Mouse (Mus musculus) left cerebral cortex, adult 9 months (tissue): ENCODE data around the gene Psmb1.
"Not testable (repeated sequence)": the region's sequence is repeated elsewhere in the genome, so short reads cannot be mapped to it uniquely, and the experiment has no call there.

Source experiments
- DNase-seq, 2 experiments: peaks; one replicate each; pipeline ENCODE4 v3.0.0; 2022; ENCODE audit warnings: low spot score in 2 of 2

Gene Psmb1

DNA sequence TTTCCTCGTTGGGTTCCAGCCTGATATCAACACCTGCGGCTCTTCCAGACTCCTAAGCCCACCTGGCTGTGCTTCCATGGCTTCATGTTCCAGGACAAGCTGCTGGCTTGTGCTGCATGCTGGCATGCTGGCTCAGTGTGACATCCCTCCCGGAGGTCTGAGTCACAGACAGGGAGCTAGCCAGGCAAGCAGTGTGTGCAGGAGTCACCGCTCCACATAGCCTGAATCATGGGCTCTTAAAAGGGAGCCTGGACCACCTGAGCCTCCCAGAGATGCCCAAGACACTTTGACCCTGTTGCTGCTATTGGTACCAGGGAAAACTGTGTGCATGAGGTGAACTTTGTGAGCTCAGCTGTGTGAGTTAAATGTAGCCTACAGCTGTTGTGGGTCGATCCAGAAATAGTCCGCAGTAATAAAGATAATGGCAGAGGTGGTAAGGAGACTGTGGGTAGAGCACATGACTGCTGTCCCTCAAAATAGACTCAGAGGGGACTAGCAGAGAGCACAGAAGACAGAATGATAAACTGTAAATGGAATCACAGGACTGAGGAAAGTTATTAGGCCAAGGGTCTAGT, 37.5 kb downstream of the Psmb1 start:
- no peak for DNase-seq

DNA sequence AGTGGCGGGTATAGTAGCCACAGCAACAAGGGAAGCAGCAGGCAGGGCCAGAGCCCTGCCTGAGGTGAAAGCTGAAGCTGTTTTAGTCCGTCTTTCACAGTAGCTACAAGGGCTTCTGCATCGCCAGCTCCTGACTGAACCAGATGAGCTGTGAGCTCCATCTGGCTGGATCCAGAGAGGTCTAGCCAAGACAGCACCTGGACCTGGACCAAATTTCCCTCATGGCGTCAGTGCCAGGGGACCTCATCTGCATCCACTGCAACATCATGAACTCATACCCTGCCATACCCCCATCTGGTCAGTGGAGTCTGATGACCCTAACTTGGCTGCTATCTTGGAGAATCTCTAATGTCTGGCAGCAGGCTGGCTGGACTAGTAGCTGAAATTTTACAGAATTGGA, 39.8 kb downstream of the Psmb1 start:
- DNase-seq = no peak

GRCm38 (mm10) chr17:15456595-15456994, 43.0 kb downstream of the Psmb1 start:
- no peak for DNase-seq

GRCm38 (mm10) chr17:15455203-15455602, 44.3 kb downstream of the Psmb1 start:
- no peak for DNase-seq

DNA sequence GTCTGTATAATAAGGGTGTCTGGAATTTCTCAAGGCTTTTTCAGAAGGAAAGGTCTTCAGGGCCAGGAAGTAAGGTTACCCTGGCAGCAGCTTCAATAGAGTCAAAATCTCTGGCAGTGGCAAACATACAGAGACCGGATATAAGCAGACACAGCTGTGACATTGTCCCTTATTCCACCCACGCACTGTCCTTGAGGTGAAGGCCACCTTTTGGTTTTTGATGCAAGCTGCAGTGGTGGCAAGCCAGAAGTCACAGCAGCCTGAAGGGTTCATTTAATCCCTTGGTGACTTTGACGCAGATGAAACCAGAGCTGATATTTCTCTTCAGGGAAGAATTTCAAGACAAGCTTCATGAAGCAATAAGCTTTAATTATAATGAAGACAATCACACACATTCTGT, 49.9 kb downstream of the Psmb1 start:
- no peak for DNase-seq

DNA sequence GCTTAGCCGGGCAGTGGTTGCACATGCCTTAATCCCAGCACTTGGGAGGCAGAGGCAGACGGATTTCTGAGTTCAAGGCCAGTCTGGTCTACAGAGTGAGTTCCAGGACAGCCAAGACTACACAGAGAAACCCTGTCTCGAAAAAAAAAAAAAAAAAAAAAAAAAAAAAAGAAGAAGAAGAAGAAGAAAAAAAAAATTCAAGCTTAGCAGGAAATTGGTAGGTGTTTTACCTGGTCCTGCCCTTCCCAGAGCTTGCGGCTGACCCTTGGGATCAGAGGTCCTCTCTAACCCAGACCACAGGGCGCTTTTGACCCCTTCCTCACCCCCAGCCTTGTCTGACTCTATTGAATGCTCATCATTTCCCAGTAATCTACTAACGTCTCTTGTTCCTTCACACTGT, 50.4 kb downstream of the Psmb1 start:
- not testable (repeated sequence) for DNase-seq

GRCm38 (mm10) chr17:15447831-15448230, 51.7 kb downstream of the Psmb1 start:
- DNase-seq = no peak

GRCm38 (mm10) chr17:15445421-15445820, 54.1 kb downstream of the Psmb1 start:
- no peak for DNase-seq

- DNase-seq = peak in 1 of 2 experiments; percentile 34
Observed at GRCm38 (mm10) chr17:15440463-15441121, 59.0 kb downstream of the Psmb1 start.

GRCm38 (mm10) chr17:15440067-15440462, 59.5 kb downstream of the Psmb1 start:
- no peak for DNase-seq

DNA sequence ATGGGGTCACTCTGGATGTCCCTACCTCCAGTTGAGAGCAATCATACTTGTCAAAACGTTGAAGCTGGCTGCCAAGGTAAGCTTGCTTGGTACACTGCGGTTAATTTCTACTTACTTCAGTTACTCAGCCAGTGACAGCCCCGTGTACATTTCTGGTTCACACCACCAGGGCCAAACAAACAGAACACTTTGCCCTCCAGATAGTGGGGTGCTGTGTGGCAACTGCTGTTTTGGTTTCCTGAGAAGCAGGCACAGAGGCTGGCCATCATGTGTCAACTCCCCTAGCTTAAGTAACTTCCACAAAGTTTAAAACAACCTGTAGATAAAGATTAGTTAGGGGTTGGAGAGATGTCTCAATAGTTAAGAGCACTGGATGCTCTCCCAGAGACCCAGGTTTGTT, 64.8 kb downstream of the Psmb1 start:
- no peak for DNase-seq

DNA sequence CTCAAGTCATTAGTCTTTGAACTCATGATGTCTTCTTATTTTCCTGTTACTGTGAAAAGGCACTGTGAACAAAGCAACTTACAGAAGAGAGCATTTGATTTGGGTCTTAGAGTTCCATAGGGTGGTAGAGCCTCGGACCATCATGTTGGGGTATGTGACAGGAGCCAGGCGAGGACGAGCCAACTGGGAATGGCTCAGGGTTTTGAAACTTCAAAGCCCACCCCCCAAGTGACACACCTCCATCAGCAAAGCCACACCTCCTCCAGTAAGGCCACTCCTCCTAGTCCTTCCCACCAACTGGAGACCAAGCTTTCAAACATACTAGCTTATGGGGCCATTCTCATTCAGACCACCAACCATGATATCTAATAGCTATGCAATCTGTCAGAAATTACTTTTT, 67.5 kb downstream of the Psmb1 start:
- DNase-seq = no peak

DNA sequence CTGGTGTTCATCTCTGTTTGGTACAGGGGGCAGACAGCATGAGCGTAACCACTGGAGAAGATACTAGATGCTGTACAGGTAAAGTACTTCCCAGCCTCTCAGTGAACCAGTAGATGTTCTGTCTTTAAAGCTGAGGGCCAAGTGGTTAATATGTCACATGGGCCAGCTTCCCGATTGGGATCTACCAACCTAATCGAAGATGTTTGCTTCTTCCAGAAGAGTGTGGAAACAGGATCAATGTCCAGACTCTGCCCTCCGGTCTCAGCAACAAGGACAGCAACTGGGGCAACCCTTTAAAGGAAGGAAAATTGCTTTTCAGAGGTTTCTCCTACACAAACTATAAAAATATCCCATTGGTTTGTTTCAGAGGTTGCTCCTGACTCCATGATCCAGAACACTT, 68.0 kb downstream of the Psmb1 start:
- no peak for DNase-seq

DNA sequence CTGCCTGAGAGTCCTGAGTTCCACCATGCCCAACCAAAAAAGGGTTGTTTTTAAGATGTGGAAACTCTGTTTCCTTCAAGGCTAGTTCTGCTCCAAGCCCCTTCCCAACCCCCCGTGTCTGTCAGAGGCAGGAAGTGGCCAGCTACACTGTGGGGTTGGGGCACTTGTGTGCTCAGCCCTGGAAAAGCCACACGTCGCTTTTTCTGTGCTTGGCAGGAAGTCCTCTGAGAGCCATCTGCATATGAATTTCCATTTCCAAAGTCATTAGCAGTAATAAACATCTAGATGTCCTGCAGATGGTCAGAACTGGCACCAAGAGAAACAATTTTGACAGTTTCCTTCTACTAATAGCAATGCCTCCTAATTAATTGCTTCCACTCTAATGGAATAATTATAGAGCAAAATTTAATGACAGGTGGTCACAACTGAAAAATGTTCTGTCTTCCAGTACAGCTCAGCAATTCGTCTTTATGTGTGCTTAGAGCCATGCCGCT, 68.5 kb downstream of the Psmb1 start:
- no peak for DNase-seq

GRCm38 (mm10) chr17:15429937-15430336, 69.6 kb downstream of the Psmb1 start:
- DNase-seq = no peak

DNA sequence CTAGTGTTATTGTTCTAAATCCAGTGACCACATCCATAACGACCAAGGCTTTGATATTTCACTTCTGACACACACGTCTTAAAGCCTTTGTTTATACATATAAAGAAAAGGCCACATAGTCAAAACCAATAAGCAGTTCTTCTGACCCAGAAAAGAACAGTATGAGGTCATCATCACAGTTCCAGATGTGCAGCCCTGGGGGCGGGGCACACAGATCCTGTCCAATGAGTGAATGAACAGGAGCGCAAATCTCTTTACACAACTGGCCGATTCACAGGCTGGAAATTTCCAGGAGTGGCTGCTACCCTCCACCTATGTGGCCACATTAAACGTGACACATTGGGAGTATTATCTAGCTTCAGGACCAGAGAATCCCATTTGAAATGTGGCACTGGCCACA, 70.1 kb downstream of the Psmb1 start:
- no peak for DNase-seq

DNA sequence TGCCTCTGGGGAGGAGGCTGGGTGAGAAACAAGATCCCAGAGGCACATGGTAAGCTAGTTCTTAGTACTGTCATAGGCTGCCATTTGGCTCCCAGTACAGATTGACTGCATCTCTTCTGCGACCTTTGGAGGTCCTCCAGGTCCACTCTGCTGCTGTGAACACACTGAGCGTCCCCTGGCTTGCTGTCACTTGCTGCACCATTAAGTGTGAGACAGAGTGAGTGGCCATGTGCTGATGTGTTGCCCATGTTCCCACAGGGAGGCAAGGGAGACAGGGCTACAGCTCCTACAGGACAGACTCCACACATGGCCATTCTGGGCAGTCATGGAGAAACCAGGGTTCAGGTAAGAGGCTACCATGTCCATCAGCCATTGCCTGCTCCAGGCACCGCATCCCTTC, 73.6 kb downstream of the Psmb1 start:
- DNase-seq = no peak
